Mouse (Mus musculus) brain, embryonic 14.5 days (tissue): ENCODE measurements around the gene Fga. TPM values are rescaled to one million over a fixed set of nuclear protein-coding genes. Genes with fewer than 3 reads are reported as not detected.

Experiments
- DNase-seq: peaks from one replicate; pipeline ENCODE4 v3.0.0-alpha.2; 2011; ENCODE audit warnings: low read depth
- CTCF ChIP-seq: fragments of 200-500 bp; IDR thresholded peaks from 2 replicates; pipeline ENCODE4 v1.5.1; 2012; ENCODE audit warnings: inconsistent platforms, mild to moderate bottlenecking, moderate library complexity, borderline replicate concordance; ENCODE audit not compliant: insufficient read depth, insufficient read length; ENCODE audit errors: extremely low read depth
- POLR2A ChIP-seq: fragments of 200-500 bp; IDR thresholded peaks from 2 replicates; pipeline ENCODE4 v1.6.1; 2012; ENCODE audit warnings: mild to moderate bottlenecking, inconsistent platforms, borderline replicate concordance; ENCODE audit not compliant: poor library complexity, insufficient read depth, insufficient read length, severe bottlenecking; ENCODE audit errors: extremely low read depth
- polyA plus RNA-seq: library from polyadenylated mRNA; depleted of rRNA; stranded (reverse); fragments of >200 nt; gene quantifications from 2 replicates; pipeline ENCODE4 v1.2.3, GENCODE M21; 2012; rRNA removed

Fga gene
- 0.09 and 0.10 TPM in 2 replicates for polyA plus RNA-seq

- TF ChIP-seq POLR2A (no peak), CTCF (no peak)
- no peak for DNase-seq
Observed at GRCm38 (mm10) chr3:83025475-83026301, at the start of gene Fga. Gene Fga (plus strand): TSS chr3:83026076.

- TF ChIP-seq POLR2A (no peak), CTCF (no peak)
- DNase-seq, result no peak
Observed at GRCm38 (mm10) chr3:82980818-82981217, 45.1 kb upstream of the Fga start.

GRCm38 (mm10) chr3:82981861-82982260, 44.0 kb upstream of the Fga start:
- TF ChIP-seq CTCF (no peak), POLR2A (no peak)
- DNase-seq, result peak; percentile 23

- DNase-seq, result no peak
- TF ChIP-seq CTCF (no peak), POLR2A (no peak)
Observed at GRCm38 (mm10) chr3:82984840-82985239, 41.0 kb upstream of the Fga start.

- no peak for DNase-seq
- no peak for TF ChIP-seq POLR2A
- TF ChIP-seq CTCF, result no peak
Observed at GRCm38 (mm10) chr3:82991963-82992362, 33.9 kb upstream of the Fga start.

GRCm38 (mm10) chr3:82992956-82993355, 32.9 kb upstream of the Fga start:
- TF ChIP-seq CTCF (no peak), POLR2A (no peak)
- DNase-seq, result no peak

GRCm38 (mm10) chr3:82995368-82995767, 30.5 kb upstream of the Fga start:
- TF ChIP-seq POLR2A (no peak), CTCF (peak; percentile 83)
- peak; percentile 62 for DNase-seq

- TF ChIP-seq CTCF (no peak), POLR2A (no peak)
- DNase-seq, result no peak
Observed at GRCm38 (mm10) chr3:82996656-82997055, 29.2 kb upstream of the Fga start.

GRCm38 (mm10) chr3:82998772-82999463, 27.0 kb upstream of the Fga start:
- peak; percentile 93 for DNase-seq
- TF ChIP-seq CTCF, result peak; percentile 55
- no peak for TF ChIP-seq POLR2A

- TF ChIP-seq POLR2A, result no peak
- TF ChIP-seq CTCF, result no peak
- DNase-seq, result no peak
Observed at GRCm38 (mm10) chr3:82999995-83000394, 25.9 kb upstream of the Fga start.

- TF ChIP-seq POLR2A, result no peak
- peak; percentile 73; the same call in 1 of the 2 replicates for TF ChIP-seq CTCF
- DNase-seq, result peak; percentile 62
Observed at GRCm38 (mm10) chr3:83002191-83002590, 23.7 kb upstream of the Fga start.

- no peak for DNase-seq
- TF ChIP-seq CTCF (no peak), POLR2A (no peak)
Observed at GRCm38 (mm10) chr3:83003068-83003467, 22.8 kb upstream of the Fga start.

- TF ChIP-seq CTCF (no peak), POLR2A (no peak)
- DNase-seq, result no peak
Observed at GRCm38 (mm10) chr3:83004801-83005200, 21.1 kb upstream of the Fga start.
